8 mouse cellular contexts compared by ENCODE assay signal in the genomic region with DNA sequence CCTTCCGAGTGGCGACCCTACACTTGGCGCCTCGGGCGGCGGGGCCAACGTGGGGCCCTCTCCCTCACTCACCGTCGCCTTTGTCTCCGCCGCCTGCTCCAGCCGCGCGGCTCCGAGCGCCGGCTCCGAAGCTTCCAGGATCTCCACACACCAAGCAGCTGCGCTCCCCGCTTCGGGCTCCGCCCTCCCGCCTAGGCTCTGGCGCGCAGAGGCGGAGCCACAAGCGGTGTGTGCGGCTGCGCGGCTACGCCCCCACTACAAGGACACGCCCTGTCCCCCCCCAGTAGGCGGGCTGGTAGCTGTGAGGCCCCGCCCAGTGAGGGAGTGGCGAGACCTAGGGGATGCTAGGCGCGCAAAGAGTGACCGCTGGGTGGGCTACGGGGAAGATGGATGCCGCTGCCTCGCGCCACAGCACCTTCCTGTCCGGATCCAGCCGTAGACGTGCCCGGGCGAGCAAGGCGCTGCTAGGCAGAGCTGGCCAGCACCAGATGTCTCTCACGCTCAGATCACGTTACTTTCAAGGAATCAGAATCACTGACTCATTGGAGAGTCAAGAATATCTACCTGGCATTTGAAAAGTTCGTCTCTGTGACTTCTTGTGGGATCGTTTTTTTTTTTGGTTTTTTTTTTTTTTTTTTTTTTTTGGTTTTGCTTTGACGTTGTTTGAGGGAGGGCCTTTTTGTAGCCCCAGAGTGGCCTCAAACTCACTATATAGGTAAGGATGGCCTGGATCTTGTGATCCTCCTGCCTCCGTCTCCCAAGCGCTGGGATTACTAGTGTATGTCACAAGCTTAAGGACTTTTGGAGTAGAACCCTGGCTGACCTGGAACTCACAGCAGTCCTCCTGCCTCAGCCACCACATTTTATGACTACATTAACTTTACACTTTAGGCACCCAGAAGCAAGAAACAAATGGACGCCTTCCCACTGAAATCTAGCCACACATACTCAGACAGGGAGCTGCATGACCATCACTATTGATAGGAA. TPM values are rescaled to one million over a fixed set of nuclear protein-coding genes. Genes with fewer than 3 reads are reported as not detected.
DNase-seq lines count a peak whose midpoint lies in the region; ATAC-seq lines count a peak whose summit lies in the region.

Gene Cdc42se2 (minus strand): TSS at position 188 of the 987 bp plus-strand sequence.

- ATAC-seq in hindbrain, embryonic 12.5 days (ENCODE audit: low FRiP score), result peak; percentile 98

- peak within 1 kb of the TSS; percentile 99 for H3K27ac ChIP-seq in hindbrain, embryonic 12.5 days

- DNase-seq in NIH3T3 (ENCODE audit: low read depth), result peak; percentile 98
- DNase-seq in cerebellum, postnatal 10 days, result peak; percentile 99 to 100
- DNase-seq in frontal cortex, postnatal 10 days (ENCODE audit: low spot score in 2 of 2), result peak; percentile 95 to 96
- DNase-seq in layer of hippocampus, postnatal 14 days (ENCODE audit: low spot score in 2 of 2), result peak; percentile 94 to 97
- peak; percentile 97 for DNase-seq in lung, postnatal 14 days
- peak; percentile 82 for DNase-seq in retina, adult 2 months (ENCODE audit: low read depth, low spot score)
- peak; percentile 97 to 98 for DNase-seq in thymus, postnatal 36 days

- H3K9ac ChIP-seq in hindbrain, embryonic 12.5 days, result peak within 1 kb of the TSS; percentile 95

- H3K4me2 ChIP-seq in hindbrain, embryonic 12.5 days (replicated peaks), result peak within 1 kb of the TSS; percentile 61

- H3K9me3 ChIP-seq in hindbrain, embryonic 12.5 days (replicated peaks), result no peaks in the 10 kb centered on the region

- 4% methylated on average over 56 of the region's 56 CpGs for WGBS in hindbrain, embryonic 12.5 days

- peaks cover 22% of the 10 kb centered on the region for H3K4me1 ChIP-seq in hindbrain, embryonic 12.5 days

- H3K27me3 ChIP-seq in hindbrain, embryonic 12.5 days, result no peaks in the 10 kb centered on the region

- peak within 1 kb of the TSS; percentile 91 for H3K4me3 ChIP-seq in hindbrain, embryonic 12.5 days

- no peaks in the 10 kb centered on the region for H3K36me3 ChIP-seq in hindbrain, embryonic 12.5 days

RNA-seq across cellular contexts. Expression of gene Cdc42se2, which starts in this region (rescaled TPM):
- polyA plus RNA-seq in hindbrain, embryonic 12.5 days (2016; fragmentation: Nextera tagmentation; extraction: Ambion mirVana), result 198 and 205 TPM in 2 replicates
- total RNA-seq in layer of hippocampus, postnatal 14 days (2021), result 100 to 1,000 TPM; 157 to 168 TPM

Comparison
In these comparisons a context has a peak if more than half of its experiments do, and no peak if none do; other contexts are left out.
1. Peak in every context shown above with its lines: DNase-seq, ATAC-seq, H3K4me3 ChIP-seq and H3K27ac ChIP-seq.